Mouse (Mus musculus) kidney, adult 11 months (tissue): ENCODE measurements around the gene Slc6a18.
"Not testable (repeated sequence)": the region's sequence is repeated elsewhere in the genome, so short reads cannot be mapped to it uniquely, and the experiment has no call there.

Experiments used
- DNase-seq: peaks from one replicate; pipeline ENCODE4 v3.0.0; 2022

Slc6a18 gene

DNA sequence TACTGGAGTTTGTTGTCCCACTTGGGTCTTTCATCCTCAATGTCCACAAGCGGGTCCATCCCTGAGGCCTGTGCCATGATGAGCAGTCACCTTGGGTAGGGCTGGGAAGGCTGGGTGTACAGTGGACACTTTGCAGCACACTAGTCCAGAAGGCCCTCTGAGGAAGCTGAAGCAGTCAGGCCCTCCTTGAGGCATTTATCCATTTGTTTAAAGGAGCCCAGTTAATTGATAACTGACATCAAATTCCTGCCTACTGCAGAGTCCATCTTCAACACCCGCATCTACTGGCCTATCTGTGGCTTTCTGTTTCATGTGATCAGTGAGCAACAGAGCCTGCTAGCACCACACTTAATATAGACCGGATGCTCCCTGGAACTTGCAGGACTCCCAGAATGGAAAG, at the start of gene Slc6a18:
Slc6a18 (minus strand) TSS at position 171 of the 400 bp plus-strand sequence.
- DNase-seq, result peak; percentile 69

GRCm38 (mm10) chr13:73725315-73725714, 47.5 kb upstream of the Slc6a18 start:
- no peak for DNase-seq

DNA sequence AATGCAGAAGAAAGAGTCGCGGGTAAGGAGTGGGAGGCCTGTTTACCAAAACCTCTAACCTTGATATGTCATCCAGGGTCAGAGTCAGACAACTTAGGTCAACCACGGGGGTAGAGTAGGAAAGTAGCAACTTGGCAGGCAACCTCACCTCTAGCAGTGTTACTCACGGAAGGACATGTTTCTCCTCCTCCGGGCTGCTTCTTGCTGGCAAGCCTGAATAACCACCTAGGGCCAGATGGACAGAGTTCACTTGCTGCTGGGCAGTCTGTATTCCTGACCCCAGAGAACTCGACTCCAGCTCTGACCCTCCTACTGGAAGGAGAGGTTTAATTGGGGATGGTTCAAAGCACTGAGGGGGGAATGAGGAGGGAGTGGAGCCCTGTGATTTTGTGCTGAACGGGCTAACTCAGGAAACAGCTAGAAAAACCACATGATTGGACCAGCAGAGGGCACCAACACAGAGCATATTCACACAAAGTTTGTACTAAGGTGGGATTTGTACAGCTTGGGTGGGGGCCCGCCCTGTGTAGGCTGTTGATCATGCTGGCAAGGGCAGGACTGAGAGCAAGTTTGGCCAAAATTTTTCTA, 45.4 kb upstream of the Slc6a18 start:
- peak; percentile 89 for DNase-seq

DNA sequence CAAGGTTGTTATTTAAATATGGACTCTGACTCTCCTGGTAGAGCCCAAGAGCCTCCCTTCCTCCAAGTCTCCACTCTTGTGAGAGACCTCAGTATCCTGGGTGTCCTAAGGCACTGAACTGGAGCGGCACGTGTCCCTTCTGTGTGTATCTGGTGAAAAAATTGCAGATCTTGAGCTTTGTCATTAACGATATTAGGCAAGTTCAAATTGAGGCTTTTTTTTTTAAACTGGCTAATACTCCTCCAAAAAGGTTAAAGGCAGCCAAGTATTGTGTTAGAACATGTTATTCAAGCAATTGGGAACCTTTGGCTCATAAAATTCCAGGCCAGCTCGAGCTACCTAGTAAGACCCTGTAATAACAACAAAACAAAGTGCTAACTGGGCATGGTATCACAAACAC, 42.4 kb upstream of the Slc6a18 start:
- DNase-seq, result peak; percentile 73

DNA sequence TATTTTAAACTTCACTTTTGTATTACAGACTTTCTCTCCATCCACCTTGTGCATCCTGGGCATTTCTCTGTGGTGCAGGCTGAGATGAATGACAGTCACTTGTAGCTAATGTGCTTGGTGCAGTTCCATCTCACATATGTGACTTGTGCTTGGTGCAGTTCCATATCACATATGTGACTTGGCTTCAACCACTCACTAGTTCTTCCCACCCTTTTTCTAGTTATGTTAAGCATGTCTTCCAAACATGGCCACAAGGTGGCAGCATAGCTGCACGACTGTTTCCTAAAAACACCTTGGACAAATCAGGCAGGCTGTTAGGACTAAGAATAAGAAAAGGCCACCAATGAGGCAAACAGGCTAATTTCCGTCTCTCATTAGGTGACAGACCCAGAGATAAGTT, 40.4 kb upstream of the Slc6a18 start:
- peak; percentile 74 for DNase-seq

DNA sequence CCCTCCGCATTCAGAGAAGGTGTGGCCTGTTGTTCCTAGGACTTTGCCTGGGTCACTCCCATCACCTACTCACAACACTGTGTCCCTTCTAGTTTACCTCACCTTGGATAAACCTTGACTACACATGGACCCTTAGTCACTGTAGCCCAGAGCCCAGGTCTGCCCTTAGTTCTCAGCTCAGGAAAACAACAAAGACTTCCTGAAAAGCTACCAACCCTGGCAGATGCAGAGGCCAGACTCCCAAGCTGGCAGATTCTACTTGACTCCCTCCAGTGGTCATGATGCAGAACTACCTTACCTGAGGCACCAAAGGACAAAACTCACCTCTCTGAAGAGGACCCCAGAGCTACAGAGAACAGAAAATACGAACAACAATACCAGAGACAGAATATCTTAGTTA, 36.2 kb upstream of the Slc6a18 start:
- DNase-seq, result no peak

GRCm38 (mm10) chr13:73713204-73713603, 35.4 kb upstream of the Slc6a18 start:
- no peak for DNase-seq

- no peak for DNase-seq
These were observed 34.4 kb upstream of the Slc6a18 start for GRCm38 (mm10) chr13:73712228-73712627.

GRCm38 (mm10) chr13:73711803-73712202, 34.0 kb upstream of the Slc6a18 start:
- DNase-seq, result no peak

- peak; percentile 83 for DNase-seq
These were observed 33.4 kb upstream of the Slc6a18 start for GRCm38 (mm10) chr13:73711221-73711620.

DNA sequence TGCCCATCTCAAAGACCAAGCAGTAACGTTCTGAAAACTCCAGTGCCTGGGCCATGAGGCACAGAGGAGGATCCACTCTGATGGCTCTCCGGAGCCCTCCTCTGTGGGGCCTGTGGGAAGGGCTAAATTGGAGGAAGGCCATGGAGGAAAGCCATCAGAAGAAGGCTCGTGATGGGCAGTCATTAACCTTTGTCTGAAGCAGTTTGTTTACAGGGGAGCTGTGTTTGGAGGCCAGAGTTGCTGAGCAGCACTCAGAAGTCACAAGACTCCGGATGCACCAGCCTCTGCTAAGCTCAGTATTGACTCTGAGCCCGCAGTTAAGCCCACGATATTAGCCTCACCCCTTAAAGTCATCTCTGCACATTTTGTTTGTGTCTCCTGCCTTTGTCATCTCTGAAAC, 31.7 kb upstream of the Slc6a18 start:
- peak; percentile 79 for DNase-seq

GRCm38 (mm10) chr13:73704694-73705325, 27.0 kb upstream of the Slc6a18 start, which contains the start of gene Slc6a19:
TSS of gene Slc6a19 (minus strand) at chr13:73704865.
- DNase-seq, result no peak

DNA sequence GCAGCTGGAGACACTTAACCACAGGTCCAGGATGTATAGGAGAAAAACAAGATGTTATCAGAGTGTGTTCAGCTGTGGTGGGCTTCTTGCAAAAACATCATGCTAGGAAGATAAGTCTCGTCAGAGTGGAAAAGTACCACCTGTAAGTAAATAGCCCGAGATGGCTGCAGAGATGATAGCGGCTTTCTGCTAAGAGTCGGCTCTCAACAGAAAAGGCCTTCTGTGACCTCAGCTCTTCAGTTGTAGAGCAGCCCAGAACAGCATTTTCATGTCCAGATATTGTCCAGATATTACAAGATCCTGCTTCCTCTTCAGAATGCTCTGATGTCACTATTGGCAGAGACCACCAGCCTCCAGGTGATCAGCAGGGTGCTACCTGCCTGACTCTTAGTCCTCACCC, 25.7 kb upstream of the Slc6a18 start:
- not testable (repeated sequence) for DNase-seq

GRCm38 (mm10) chr13:73702776-73703175, 25.0 kb upstream of the Slc6a18 start:
- DNase-seq, result no peak

DNA sequence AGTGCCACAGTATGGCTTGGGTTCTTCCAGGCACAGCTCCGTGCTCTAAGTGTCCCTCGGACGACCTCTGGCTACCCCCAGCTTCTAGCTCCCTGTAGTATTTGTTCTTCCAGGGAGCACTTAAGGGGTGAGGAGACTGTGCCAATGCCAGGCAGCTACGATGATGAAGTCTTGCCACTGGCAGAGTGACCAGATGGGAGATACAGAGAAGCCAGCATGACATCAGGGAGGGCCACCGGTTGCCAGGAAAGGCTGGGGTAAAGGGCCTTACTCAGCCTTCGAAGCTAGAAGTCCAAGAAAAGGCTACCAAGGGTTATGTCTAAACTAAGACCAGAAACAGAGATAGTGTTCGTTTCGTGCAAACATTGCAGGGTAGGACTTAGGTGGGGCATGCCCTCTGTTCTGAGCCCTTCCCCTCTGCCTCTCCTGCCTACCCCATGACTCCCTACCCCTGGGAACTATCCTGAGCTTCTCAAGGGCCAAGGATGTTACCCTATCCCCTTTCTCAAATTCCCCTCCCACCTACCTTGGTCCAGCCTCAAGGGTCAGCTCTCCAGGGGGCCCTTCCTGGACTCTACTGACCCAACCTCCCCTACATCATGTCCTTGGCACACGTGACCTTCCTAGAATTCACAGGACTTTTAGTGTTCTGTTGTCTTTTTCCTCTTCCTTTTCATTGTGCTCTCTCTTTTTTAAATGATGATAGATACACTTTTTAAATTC, 23.5 kb upstream of the Slc6a18 start:
- no peak for DNase-seq

GRCm38 (mm10) chr13:73700554-73700953, 22.7 kb upstream of the Slc6a18 start:
- DNase-seq, result peak; percentile 84

- DNase-seq, result no peak
These were observed 21.9 kb upstream of the Slc6a18 start for GRCm38 (mm10) chr13:73699714-73700113.

DNA sequence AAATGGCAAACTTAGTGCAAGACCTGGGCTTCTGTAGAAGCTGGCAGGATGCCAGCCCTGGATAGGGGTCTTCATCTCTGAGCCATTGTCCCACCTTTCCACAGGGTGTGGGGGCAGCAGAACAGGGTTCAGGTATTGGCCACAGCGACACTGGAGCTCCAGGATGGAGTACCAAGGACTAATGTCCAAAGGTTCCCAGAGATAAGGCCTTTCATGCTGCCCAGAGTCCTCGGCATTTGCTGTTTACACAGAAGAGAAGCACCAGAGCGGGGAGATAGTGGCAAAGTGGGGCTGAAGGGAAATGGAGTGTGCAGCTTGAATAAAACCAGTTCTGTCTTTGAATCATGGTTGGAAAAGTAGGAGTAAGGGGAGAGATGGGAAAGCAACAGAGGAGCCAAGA, 18.7 kb upstream of the Slc6a18 start:
- DNase-seq, result no peak

- no peak for DNase-seq
These were observed 17.1 kb upstream of the Slc6a18 start for GRCm38 (mm10) chr13:73694972-73695371.

GRCm38 (mm10) chr13:73693333-73693732, 15.5 kb upstream of the Slc6a18 start:
- no peak for DNase-seq

- peak; percentile 99 for DNase-seq
These were observed 14.5 kb upstream of the Slc6a18 start for GRCm38 (mm10) chr13:73692249-73692868.

DNA sequence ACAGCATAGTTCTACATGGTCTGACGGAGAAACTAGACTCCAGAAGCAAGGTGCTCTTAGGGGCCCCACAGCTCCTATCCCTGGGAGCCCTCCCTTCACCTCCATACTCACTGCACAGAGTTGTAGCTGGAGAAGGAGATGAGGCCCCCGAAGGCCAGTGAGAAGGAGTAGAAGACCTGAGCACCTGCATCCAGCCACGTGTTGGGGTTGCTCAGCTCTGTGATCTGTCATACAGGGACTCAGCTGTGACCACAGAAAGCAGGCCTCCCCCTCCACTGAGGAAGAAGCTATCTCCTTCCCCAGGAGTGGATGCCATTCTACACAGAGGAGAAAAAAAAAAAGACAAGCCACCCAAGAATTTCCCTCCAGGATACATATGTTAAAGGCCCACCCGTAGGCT, 11.1 kb upstream of the Slc6a18 start:
- no peak for DNase-seq

GRCm38 (mm10) chr13:73687601-73688000, 9.8 kb upstream of the Slc6a18 start:
- DNase-seq, result peak; percentile 62

GRCm38 (mm10) chr13:73685502-73685901, 7.7 kb upstream of the Slc6a18 start:
- DNase-seq, result no peak
